Mouse (Mus musculus) urinary bladder, postnatal 36 days (tissue): ENCODE data around the gene Rnf144b.

Source experiments
- DNase-seq, 2 experiments: peaks; one replicate each; pipeline ENCODE4 v3.0.0; 2022; ENCODE audit warnings: low spot score in 2 of 2, mixed read lengths in 1 of 2

Rnf144b gene

GRCm38 (mm10) chr13:47220426-47220825 lies 98.0 kb downstream of the Rnf144b start:
- DNase-seq = no peak

DNA sequence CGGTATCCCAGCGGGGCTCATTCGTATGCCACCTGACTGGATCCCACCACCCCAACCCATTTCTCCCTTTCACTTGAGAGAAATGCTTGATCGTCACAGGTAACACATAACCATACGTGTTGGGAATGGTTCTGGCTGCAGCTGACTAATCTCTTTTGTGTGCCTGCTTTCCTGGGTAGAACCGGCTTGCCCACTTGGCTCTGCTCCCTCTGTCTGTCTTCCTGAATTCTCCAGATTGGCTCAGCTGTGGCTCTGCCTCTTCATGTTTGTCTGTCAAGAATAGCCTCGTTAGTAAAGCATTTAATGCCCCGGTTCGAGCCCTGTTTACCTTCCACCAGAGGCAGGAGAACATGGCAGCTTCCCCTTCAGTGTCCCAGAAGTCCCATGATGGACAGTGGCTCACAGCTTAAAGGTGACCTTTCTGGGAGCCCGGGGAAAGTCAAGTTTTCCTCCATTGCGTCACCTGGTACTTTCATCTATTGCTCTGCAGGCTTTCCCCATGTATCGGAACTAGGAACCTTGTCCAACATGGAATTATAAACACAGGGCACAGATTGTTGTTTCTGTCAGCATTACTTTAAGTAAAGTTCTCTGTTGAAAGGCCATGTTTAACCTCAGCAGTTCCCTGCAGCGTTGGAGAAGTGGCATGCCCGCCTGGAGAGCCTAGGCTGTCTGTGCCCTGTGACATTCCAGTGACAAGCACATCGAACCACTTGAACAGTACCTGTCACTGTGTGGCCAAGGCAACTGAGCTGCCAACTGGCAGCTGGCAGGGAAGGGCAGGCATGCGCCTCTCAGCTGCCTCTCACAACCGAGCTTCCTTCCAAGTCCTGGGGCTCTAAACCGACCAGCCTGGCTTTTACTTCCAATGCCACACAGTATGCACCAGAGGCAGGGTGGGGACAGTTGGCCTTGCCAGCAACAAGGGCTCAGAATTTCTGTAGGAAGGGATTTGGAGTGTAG lies 101.4 kb downstream of the Rnf144b start:
- DNase-seq = peak in 1 of 2 experiments; percentile 65

DNA sequence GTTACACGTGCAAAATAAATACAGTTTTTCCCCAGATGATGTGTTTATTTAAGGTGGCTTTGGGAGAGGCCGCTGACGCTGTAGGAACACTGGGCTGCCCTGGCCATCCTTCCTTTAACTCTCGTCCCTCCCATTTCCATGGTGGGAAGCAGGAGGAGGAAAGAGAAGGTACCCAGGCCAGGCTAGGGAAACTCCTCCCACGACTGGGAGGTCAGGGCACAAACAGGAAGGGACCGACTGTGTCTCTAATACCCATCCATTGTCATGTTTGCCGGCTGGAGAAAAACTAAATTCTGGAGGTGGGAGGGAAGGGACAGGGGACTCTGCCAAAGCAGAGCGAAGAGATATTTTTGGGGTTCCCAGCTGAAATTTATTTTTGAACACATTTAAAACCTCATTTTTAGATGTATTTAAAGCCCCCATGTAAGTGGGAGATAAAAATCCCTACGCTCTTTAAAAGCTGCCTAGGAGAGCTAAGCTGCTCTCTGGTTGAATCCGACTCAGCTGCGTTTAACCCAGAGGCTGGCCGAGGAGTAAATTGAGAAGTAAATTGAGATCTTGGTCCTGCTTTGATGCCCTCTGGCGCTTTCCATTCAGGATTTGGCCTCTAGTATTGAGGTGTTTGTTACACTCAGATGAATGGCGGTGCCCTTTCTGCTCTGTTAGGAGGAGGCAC lies 102.3 kb downstream of the Rnf144b start:
- no peak for DNase-seq

DNA sequence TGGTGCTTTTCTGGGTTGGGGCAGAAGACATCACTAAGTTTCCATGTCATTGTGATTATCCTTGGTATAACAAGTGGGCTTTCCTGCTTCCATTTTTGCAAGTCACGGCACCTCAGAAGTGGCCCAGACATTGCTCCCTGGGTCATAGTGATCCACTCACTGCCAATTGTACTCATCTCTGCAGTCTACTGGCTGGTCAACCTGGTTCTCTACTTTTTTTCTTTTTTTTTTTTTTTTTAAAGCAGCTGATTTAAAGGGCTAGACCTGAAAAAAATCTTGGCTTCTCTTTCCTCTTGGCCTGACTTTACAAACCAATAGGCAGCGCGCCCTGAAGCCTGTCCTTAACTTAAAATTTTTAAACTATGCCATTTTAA lies 102.9 kb downstream of the Rnf144b start:
- DNase-seq = no peak

DNA sequence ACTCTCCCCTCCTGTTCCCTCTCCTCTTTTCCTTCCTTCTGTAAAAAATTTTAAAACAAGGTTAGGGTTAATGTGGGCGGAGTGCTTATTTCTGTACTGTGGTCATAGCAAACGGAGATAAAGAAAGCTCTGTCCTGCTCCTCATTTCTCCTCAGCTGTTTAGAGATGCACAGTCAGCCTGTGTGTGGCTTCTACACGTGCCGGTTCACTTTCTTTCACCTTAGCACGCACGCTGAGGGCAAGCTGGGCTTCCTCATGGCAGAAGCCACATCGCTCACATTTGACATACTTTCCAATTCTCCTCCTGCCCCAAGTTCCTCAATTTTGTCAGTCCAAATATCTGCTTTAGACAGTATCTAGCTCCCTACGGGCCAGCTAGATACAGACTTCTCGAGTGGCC lies 103.3 kb downstream of the Rnf144b start:
- DNase-seq = no peak

- DNase-seq = no peak
Observed at GRCm38 (mm10) chr13:47226521-47226920, 104.1 kb downstream of the Rnf144b start.

DNA sequence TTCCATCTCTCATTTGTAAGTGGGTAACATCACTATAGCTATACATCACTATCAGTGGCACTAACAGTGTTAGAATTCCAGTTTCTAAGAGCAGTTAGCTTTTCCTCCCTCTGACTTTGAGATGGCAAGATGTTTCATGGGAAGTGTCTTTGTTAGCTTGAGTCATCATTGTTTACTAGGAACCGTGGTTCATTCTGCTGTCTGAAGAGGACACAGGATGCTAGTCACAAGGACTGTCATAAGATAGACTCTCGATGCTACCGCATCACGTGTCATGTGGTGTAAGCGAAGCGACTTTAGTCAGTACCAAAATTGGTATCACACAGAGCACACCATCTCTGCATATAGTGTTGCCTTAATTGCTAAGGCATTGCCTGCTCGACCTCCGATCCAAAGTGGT lies 105.7 kb downstream of the Rnf144b start:
- no peak for DNase-seq

- no peak for DNase-seq
Observed at GRCm38 (mm10) chr13:47228626-47229190, 106.3 kb downstream of the Rnf144b start.

GRCm38 (mm10) chr13:47232163-47232562 lies 109.7 kb downstream of the Rnf144b start:
- DNase-seq = no peak

GRCm38 (mm10) chr13:47237376-47237775 lies 114.9 kb downstream of the Rnf144b start:
- no peak for DNase-seq

- DNase-seq = no peak
Observed at GRCm38 (mm10) chr13:47238131-47238530, 115.7 kb downstream of the Rnf144b start.

- DNase-seq = no peak
Observed at GRCm38 (mm10) chr13:47243569-47243968, 121.1 kb downstream of the Rnf144b start.

- DNase-seq = peak in 1 of 2 experiments; percentile 34
Observed at GRCm38 (mm10) chr13:47244771-47245170, 122.3 kb downstream of the Rnf144b start.

GRCm38 (mm10) chr13:47246459-47246858 lies 124.0 kb downstream of the Rnf144b start:
- DNase-seq = no peak

DNA sequence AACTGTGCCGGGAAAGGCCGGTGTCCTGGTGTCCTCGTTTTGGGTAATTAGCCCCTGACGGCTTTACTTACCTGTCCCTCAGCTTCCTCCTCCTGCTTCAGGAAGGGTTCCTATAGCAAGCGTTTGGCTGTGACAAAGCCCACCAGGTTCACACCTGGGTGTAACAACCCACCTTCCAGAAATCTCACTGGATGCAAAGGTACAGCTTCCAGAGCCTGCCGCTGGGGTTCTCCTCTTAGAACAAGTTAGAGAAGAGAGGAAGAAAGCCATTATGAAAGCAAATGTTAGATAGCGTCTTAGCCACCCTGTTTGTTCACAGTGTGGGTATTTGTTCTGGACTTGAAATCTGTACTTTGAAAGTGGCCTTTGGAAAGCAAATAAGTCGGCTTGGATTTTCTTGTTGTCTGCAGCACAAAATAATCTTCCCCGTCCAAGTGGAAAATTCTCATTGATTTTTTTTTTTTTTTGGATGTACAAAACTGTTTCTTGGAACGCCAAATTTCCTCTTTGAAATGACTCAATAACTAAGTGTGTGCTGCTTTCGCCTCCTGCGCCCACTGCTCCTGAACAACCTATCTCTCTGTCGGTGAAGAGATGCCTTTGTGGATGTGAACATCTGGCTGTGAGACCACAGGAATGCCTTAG lies 124.8 kb downstream of the Rnf144b start:
- DNase-seq = no peak

- no peak for DNase-seq
Observed at GRCm38 (mm10) chr13:47248289-47249010, 126.0 kb downstream of the Rnf144b start.

- no peak for DNase-seq
Observed at GRCm38 (mm10) chr13:47250615-47251014, 128.2 kb downstream of the Rnf144b start.

GRCm38 (mm10) chr13:47251114-47251764 lies 128.8 kb downstream of the Rnf144b start:
- no peak for DNase-seq

DNA sequence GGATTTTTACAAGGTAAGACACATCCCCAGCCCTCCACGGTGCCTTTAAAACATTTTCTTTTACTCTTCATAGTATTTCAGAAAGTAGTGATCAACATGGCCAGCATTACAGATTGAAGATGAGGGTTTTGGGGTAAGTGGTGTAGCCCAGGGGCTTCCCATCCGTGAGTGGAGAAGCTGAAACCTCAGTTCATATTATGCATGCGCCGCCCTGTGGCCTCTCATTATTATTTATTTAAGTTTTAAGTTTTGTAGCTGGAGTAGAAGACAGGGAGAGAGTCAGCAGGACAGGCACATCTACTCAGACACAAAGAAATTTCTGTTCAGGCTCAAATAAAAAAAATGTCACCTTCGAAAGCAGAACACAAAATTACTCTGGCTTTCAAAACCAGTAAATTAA lies 131.3 kb downstream of the Rnf144b start:
- no peak for DNase-seq

GRCm38 (mm10) chr13:47259297-47259696 lies 136.8 kb downstream of the Rnf144b start:
- DNase-seq = no peak

DNA sequence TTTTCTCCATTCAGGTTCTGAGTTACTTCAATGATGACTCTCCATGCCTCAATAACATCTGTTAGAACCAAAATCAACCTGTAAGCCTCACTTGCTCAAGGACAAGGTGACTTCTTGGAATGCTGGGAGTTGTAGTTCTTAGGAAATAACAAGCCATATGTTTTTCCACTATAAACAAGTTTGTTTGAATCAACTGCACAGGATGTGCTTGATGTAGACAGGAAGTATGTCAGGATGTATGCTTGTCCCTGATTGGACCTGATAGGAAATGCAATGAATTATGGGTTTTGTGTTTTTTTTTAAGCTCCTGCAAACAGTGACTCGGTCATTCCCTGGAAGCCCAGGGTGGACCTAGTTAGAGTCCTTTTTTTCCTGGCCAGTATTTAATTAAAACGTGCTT lies 139.5 kb downstream of the Rnf144b start:
- no peak for DNase-seq
